1 mouse cellular context compared by ENCODE assay signal in genomic region chr11:94548888-94549690, GRCm38 (mm10).
A peak's percentile ranks its signal among the peaks of the same experiment; 100 is the strongest.
TF ChIP-seq lines count a peak whose summit lies in the region.

Rsad1 (minus strand) TSS chr11:94549255.

TF ChIP-seq in CH12.LX, 34 proteins besides CTCF, POLR2A, EP300 and RAD21 (continued from another document):
- TF ChIP-seq NRF1 (IDR thresholded peaks at IDR 0.05; ENCODE audit: low read depth, low read length) (peak; percentile 61; the same call in 1 of the 2 replicates), RCOR1 (conservative IDR thresholded peaks at IDR 0.05; ENCODE audit: low read depth, low read length) (no peak), BHLHE40 (IDR thresholded peaks at IDR 0.05; ENCODE audit: low read depth, low read length) (peak; percentile 100), UBTF (IDR thresholded peaks at IDR 0.05; ENCODE audit: low read depth, low read length) (peak; percentile 80; the same call in 1 of the 2 replicates), E2F4 (IDR thresholded peaks at IDR 0.05; ENCODE audit: insufficient replicate concordance, low read depth, low read length) (no peak), ZMIZ1 (IDR thresholded peaks at IDR 0.05; ENCODE audit: low read depth, low read length) (no peak; the same call in 1 of the 2 replicates)
TF ChIP-seq in CH12.LX: peak in this region for 19.
